Mouse (Mus musculus): ENCODE data around the gene Zfp639.

- TF ChIP-seq POLR2A (IDR thresholded peaks at IDR 0.05; ENCODE audit: low read depth, low read length), result no peak
- TF ChIP-seq CTCF (IDR thresholded peaks at IDR 0.05; ENCODE audit: borderline replicate concordance, insufficient read depth, low read length), result no peak
These were observed 28.0 kb downstream of the Zfp639 start for GRCm38 (mm10) chr3:32538091-32538490.

Measured in embryonic fibroblast, embryonic 13.5 days (primary cell).